Mouse (Mus musculus) lung, embryonic 16.5 days (tissue): ENCODE data around the gene Ccl5. TPM values are rescaled to one million over a fixed set of nuclear protein-coding genes. Genes with fewer than 3 reads are reported as not detected.

Source experiments
- ATAC-seq: fragments of 200-750 bp; cut with Nextera tagmentation; 2 replicates; pipeline ENCODE4 v1.8.0; 2017; ENCODE audit warnings: low read depth, mild to moderate bottlenecking, moderate library complexity
- H3K27ac ChIP-seq: fragments of 300-500 bp; sonication (generic); 2 replicates; pipeline ENCODE4 v1.5.1; 2014; ENCODE audit warnings: mild to moderate bottlenecking, control low read depth, low read length
- H3K27me3 ChIP-seq: fragments of 300-500 bp; sonication (generic); 2 replicates; pipeline ENCODE4 v1.6.1; 2014; ENCODE audit warnings: low read depth, low read length, mixed read lengths; ENCODE audit not compliant: control insufficient read depth, insufficient read depth
- H3K36me3 ChIP-seq: fragments of 300-500 bp; sonication (generic); 2 replicates; pipeline ENCODE4 v1.6.1; 2014; ENCODE audit warnings: low read length; ENCODE audit not compliant: control insufficient read depth, insufficient read depth
- H3K4me1 ChIP-seq: fragments of 300-500 bp; sonication (generic); replicated peaks from 2 replicates; pipeline ENCODE4 v1.6.1; 2014; ENCODE audit warnings: low read length, mixed read lengths; ENCODE audit not compliant: control insufficient read depth, insufficient read depth
- H3K4me2 ChIP-seq: fragments of 300-500 bp; sonication (generic); 2 replicates; pipeline ENCODE4 v1.6.1; 2014; ENCODE audit warnings: low read depth, low read length, control low read depth
- H3K4me3 ChIP-seq: fragments of 300-500 bp; sonication (generic); 2 replicates; pipeline ENCODE4 v1.5.1; 2014; ENCODE audit warnings: mild to moderate bottlenecking, low read length, control low read depth
- H3K9ac ChIP-seq: fragments of 300-500 bp; sonication (generic); 2 replicates; pipeline ENCODE4 v1.6.1; 2014; ENCODE audit warnings: low read length, control low read depth
- H3K9me3 ChIP-seq: fragments of 300-500 bp; sonication (generic); 2 replicates; pipeline ENCODE4 v1.6.1; 2016; ENCODE audit warnings: low read length; ENCODE audit not compliant: control insufficient read depth
- WGBS: fragments of 180-500 bp; shearing (Covaris S2); extraction: QIAGEN DNeasy Blood & Tissue Kit; methylation state at CpG from one replicate; pipeline ENCODE4 v1.1.7; 2014; 5-methylcytosine and 5-hydroxymethylcytosine counted together
- polyA plus RNA-seq: library from polyadenylated mRNA; unstranded; fragments of >200 nt; fragmentation: Nextera tagmentation; extraction: Ambion mirVana; gene quantifications from 2 replicates; pipeline ENCODE4 v1.2.1, GENCODE M21; 2015

The Ccl5 gene
- polyA plus RNA-seq, 1 experiment from 2014 or later: 1.1 TPM

GRCm38 (mm10) chr11:83533192-83533591 is 2.9 kb upstream of the Ccl5 start:
- Histone ChIP-seq H3K9me3 (no peaks in the 10 kb centered on the region), H3K4me3 (no peak overlapping the region), H3K27me3 (no peaks in the 10 kb centered on the region), H3K4me1 (peaks cover 9% of the 10 kb centered on the region), H3K4me2 (no peak overlapping the region), H3K36me3 (no peaks in the 10 kb centered on the region), H3K27ac (no peak overlapping the region), H3K9ac (no peak overlapping the region)
- no peak for ATAC-seq
- 84% methylated on average over 1 of the region's 1 CpGs for WGBS

DNA sequence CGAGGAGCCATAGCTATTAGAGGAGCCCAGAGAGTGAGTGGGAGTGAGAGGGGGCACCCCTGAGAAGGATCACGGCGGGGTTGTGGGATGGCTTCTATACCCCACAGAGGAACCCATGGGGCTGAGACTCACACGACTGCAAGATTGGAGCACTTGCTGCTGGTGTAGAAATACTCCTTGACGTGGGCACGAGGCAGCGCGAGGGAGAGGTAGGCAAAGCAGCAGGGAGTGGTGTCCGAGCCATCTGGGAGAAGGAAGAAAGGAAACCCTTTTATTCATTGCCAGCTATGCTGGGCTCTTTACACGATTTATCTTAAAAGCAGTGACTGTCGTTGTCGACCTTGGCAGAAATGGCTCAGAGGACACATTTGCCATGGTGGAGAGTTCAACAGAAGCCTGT is 1.3 kb downstream of the Ccl5 start:
- Histone ChIP-seq H3K4me3 (no peak overlapping the region), H3K4me1 (peaks cover under 1% of the 10 kb centered on the region; the same call in 1 of the 2 replicates), H3K27me3 (no peaks in the 10 kb centered on the region), H3K36me3 (no peaks in the 10 kb centered on the region), H3K4me2 (no peak overlapping the region), H3K9ac (no peak overlapping the region), H3K27ac (no peak overlapping the region), H3K9me3 (no peaks in the 10 kb centered on the region)
- no peak for ATAC-seq
- 68% methylated on average over 12 of the region's 12 CpGs for WGBS

DNA sequence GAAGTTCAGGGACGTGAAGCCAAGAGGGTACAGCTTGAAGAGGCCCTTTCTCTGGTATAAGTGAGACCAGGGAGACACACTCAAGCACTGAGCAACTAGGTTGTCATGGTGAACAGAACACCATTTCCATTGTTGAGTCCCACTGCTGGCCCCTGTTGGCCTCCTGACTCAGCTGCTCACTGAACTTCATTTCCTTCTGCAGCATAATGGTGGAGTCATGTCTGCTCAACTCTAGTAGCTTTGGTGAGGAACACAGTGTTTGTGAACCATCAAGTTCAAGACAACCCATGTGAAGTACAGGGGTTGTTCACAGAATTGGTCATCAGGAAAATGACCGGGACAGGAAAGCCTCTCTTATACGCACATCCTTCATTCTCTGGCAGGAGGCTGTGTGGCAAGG is 8.2 kb downstream of the Ccl5 start, which contains the start of gene Heatr9:
Gene Heatr9 (minus strand): TSS at position 101 of the 400 bp plus-strand sequence.
- Histone ChIP-seq H3K36me3 (no peaks in the 10 kb centered on the region), H3K4me1 (no peaks in the 10 kb centered on the region), H3K9ac (no peak within 1 kb of the TSS), H3K9me3 (no peaks in the 10 kb centered on the region), H3K4me2 (no peak within 1 kb of the TSS), H3K27me3 (no peaks in the 10 kb centered on the region), H3K27ac (no peak within 1 kb of the TSS), H3K4me3 (no peak within 1 kb of the TSS)
- no peak for ATAC-seq
- 76% methylated on average over 3 of the region's 3 CpGs for WGBS

DNA sequence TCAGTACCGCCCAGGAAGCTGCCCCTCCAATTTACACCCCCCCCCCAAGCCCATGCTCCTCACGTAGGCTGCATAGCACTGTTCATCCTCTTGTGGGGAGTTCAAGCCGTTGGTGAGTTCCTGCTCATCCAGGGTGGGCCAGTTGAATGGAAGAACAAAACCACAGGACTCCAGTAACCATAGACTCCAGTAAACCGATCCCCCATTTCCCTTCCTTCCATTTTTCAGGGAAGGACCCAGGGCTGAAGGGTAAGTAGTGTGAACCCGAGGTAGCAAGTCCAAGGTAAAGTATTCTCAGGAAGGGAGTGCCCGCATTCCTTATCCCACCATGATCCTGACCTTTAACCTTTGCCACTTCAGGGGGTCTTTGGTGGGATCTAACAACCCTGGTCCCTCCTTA is 11.9 kb downstream of the Ccl5 start:
- H3K4me3 ChIP-seq: no peak overlapping the region
- ATAC-seq: no peak
- H3K36me3 ChIP-seq: no peaks in the 10 kb centered on the region
- H3K4me2 ChIP-seq: no peak overlapping the region
- WGBS: 64% methylated on average over 6 of the region's 6 CpGs
- no peaks in the 10 kb centered on the region for H3K4me1 ChIP-seq
- no peaks in the 10 kb centered on the region for H3K9me3 ChIP-seq
- no peaks in the 10 kb centered on the region for H3K27me3 ChIP-seq
- H3K27ac ChIP-seq: no peak overlapping the region
- no peak overlapping the region for H3K9ac ChIP-seq

DNA sequence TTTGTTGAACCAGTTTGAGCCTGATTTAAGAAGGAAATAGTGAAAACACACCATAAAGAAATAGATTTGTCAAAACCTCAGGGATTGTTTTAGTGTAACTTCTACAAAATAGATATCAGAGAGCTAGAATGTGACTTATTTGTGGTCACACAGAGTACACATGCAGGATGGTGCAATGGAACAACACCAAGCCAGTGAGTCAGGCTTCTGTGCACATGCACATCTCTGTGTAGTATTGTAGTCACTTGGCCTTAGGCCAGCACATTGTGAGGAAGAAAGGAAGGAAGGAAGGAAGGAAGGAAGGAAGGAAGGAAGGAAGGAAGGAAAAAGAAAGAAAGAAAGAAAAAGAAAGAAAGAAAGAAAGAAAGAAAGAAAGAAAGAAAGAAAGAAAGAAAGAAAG is 13.2 kb downstream of the Ccl5 start:
- H3K4me2 ChIP-seq: no peak overlapping the region
- no peaks in the 10 kb centered on the region for H3K27me3 ChIP-seq
- no peak for ATAC-seq
- H3K27ac ChIP-seq: no peak overlapping the region
- H3K9ac ChIP-seq: no peak overlapping the region
- H3K9me3 ChIP-seq: no peaks in the 10 kb centered on the region
- no peaks in the 10 kb centered on the region for H3K36me3 ChIP-seq
- H3K4me3 ChIP-seq: no peak overlapping the region
- H3K4me1 ChIP-seq: no peaks in the 10 kb centered on the region

DNA sequence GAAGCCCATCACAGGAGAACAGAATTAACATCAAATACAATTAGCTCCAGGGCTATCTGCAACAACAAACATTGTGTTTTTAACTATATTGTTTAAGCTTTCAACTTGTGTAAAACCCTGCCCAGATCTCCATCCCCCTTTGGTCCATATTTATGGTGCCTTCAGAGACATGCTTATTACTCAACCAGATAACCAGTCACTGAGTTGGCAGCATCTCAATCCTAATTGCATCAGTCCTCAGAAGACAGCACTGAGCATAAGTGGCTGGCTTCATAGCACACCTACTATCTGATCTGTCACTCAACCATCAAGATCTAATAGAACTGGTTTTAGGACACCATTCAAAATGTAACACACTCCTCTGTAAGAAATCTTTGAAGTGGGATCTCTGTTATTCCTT is 20.8 kb downstream of the Ccl5 start:
- ATAC-seq: no peak
- no peak overlapping the region for H3K9ac ChIP-seq
- no peaks in the 10 kb centered on the region for H3K4me1 ChIP-seq
- no peak overlapping the region for H3K4me3 ChIP-seq
- H3K27me3 ChIP-seq: no peaks in the 10 kb centered on the region
- H3K4me2 ChIP-seq: no peak overlapping the region
- peaks cover 18% of the 10 kb centered on the region for H3K36me3 ChIP-seq
- H3K27ac ChIP-seq: no peak overlapping the region
- H3K9me3 ChIP-seq: no peaks in the 10 kb centered on the region

- Histone ChIP-seq H3K4me3 (no peak overlapping the region), H3K9me3 (no peaks in the 10 kb centered on the region), H3K9ac (no peak overlapping the region), H3K27ac (no peak overlapping the region), H3K4me1 (no peaks in the 10 kb centered on the region), H3K36me3 (peaks cover 43% of the 10 kb centered on the region), H3K27me3 (no peaks in the 10 kb centered on the region), H3K4me2 (no peak overlapping the region)
- 92% methylated on average over 5 of the region's 5 CpGs for WGBS
- ATAC-seq: no peak
Measured at GRCm38 (mm10) chr11:83504308-83504707, 26.0 kb downstream of the Ccl5 start.

GRCm38 (mm10) chr11:83495571-83495970 is 34.7 kb downstream of the Ccl5 start:
- no peaks in the 10 kb centered on the region for H3K4me1 ChIP-seq
- H3K9me3 ChIP-seq: no peaks in the 10 kb centered on the region
- H3K27me3 ChIP-seq: no peaks in the 10 kb centered on the region
- no peak for ATAC-seq
- peaks cover 3% of the 10 kb centered on the region; the same call in 1 of the 2 replicates for H3K36me3 ChIP-seq
- no peak overlapping the region for H3K9ac ChIP-seq
- 88% methylated on average over 2 of the region's 2 CpGs for WGBS
- no peak overlapping the region for H3K4me2 ChIP-seq
- H3K27ac ChIP-seq: no peak overlapping the region
- H3K4me3 ChIP-seq: no peak overlapping the region

- H3K4me2 ChIP-seq: no peak overlapping the region
- no peaks in the 10 kb centered on the region for H3K9me3 ChIP-seq
- H3K9ac ChIP-seq: no peak overlapping the region
- H3K4me1 ChIP-seq: no peaks in the 10 kb centered on the region
- no peak for ATAC-seq
- WGBS: 75% methylated on average over 4 of the region's 4 CpGs
- no peak overlapping the region for H3K4me3 ChIP-seq
- H3K27me3 ChIP-seq: no peaks in the 10 kb centered on the region
- peaks cover 10% of the 10 kb centered on the region for H3K36me3 ChIP-seq
- H3K27ac ChIP-seq: no peak overlapping the region
Measured at GRCm38 (mm10) chr11:83491488-83491887, 38.8 kb downstream of the Ccl5 start.
